Mouse (Mus musculus) cortical plate, adult 2 months (tissue): Measurements from ENCODE around the gene Olfr190. TPM values are rescaled to one million over a fixed set of nuclear protein-coding genes. Genes with fewer than 3 reads are reported as not detected.

ENCODE experiments used
- H3K27ac ChIP-seq: fragments of 200-500 bp; 2 replicates; pipeline ENCODE4 v1.5.1; 2012; ENCODE audit warnings: low read length, control low read depth, inconsistent platforms; ENCODE audit not compliant: insufficient read depth
- H3K4me1 ChIP-seq: fragments of 200-500 bp; 2 replicates; pipeline ENCODE4 v1.6.1; 2011; ENCODE audit warnings: low read length; ENCODE audit not compliant: control insufficient read depth, insufficient read depth
- H3K4me3 ChIP-seq: fragments of 200-500 bp; 2 replicates; pipeline ENCODE4 v1.5.1; 2011; ENCODE audit warnings: mild to moderate bottlenecking, low read length, control low read depth; ENCODE audit not compliant: insufficient read depth
- CTCF ChIP-seq: fragments of 200-500 bp; IDR thresholded peaks from 2 replicates; pipeline ENCODE4 v1.5.1; 2011; ENCODE audit warnings: mild to moderate bottlenecking, control low read depth, low read length; ENCODE audit not compliant: insufficient read depth; ENCODE audit errors: extremely low read depth
- POLR2A ChIP-seq: fragments of 200-500 bp; IDR thresholded peaks from 2 replicates; pipeline ENCODE4 v1.6.1; 2011; ENCODE audit warnings: mild to moderate bottlenecking, low read length, control low read depth; ENCODE audit not compliant: insufficient read depth; ENCODE audit errors: extremely low read depth
- polyA plus RNA-seq: library from polyadenylated mRNA; depleted of rRNA; stranded (reverse); fragments of >200 nt; gene quantifications from 2 replicates; pipeline ENCODE4 v1.2.3, GENCODE M21; 2012; rRNA removed

The Olfr190 gene
- polyA plus RNA-seq, 1 experiment = not detected

GRCm38 (mm10) chr16:59048860-59049259 is 28.9 kb downstream of the Olfr190 start:
- no peak overlapping the region for H3K27ac ChIP-seq
- TF ChIP-seq POLR2A (no peak), CTCF (no peak)
- H3K4me3 ChIP-seq = no peak overlapping the region
- H3K4me1 ChIP-seq = no peaks in the 10 kb centered on the region

GRCm38 (mm10) chr16:59047579-59047978 is 30.2 kb downstream of the Olfr190 start:
- no peaks in the 10 kb centered on the region for H3K4me1 ChIP-seq
- TF ChIP-seq POLR2A (no peak), CTCF (no peak)
- H3K4me3 ChIP-seq = no peak overlapping the region
- H3K27ac ChIP-seq = no peak overlapping the region

- no peak overlapping the region for H3K4me3 ChIP-seq
- TF ChIP-seq CTCF (no peak), POLR2A (no peak)
- H3K27ac ChIP-seq = no peak overlapping the region
- H3K4me1 ChIP-seq = no peaks in the 10 kb centered on the region
Observed at GRCm38 (mm10) chr16:59045835-59046234, 32.0 kb downstream of the Olfr190 start.

- H3K4me3 ChIP-seq = no peak within 1 kb of the TSS
- H3K27ac ChIP-seq = no peak within 1 kb of the TSS
- no peaks in the 10 kb centered on the region for H3K4me1 ChIP-seq
- TF ChIP-seq POLR2A = no peak
- no peak for TF ChIP-seq CTCF
Observed at GRCm38 (mm10) chr16:59039710-59040109, 38.1 kb downstream of the Olfr190 start, which contains the start of gene Olfr187. Gene Olfr187 (minus strand): TSS chr16:59039767.

GRCm38 (mm10) chr16:59030191-59030590 is 47.6 kb downstream of the Olfr190 start, which contains the start of gene Olfr186:
Gene Olfr186 (minus strand): TSS chr16:59030291.
- Histone ChIP-seq H3K4me3 (no peak within 1 kb of the TSS), H3K27ac (no peak within 1 kb of the TSS), H3K4me1 (no peaks in the 10 kb centered on the region)
- no peak for TF ChIP-seq POLR2A
- no peak for TF ChIP-seq CTCF

Other genes with a start within 250 kb of the Olfr190 start
- gene Olfr177, start 203.2 kb downstream of the Olfr190 start, polyA plus RNA-seq = not detected in 2 replicates
- not detected in 2 replicates for gene Olfr178, start 185.9 kb downstream of the Olfr190 start, polyA plus RNA-seq
- not detected in 2 replicates for gene Olfr181, start 149.2 kb downstream of the Olfr190 start, polyA plus RNA-seq
- gene Olfr180, start 148.6 kb downstream of the Olfr190 start, polyA plus RNA-seq = not detected in 2 replicates
- 0.06 TPM in 1 of 2 replicates, not detected in the other for gene Olfr183, start 82.6 kb downstream of the Olfr190 start, polyA plus RNA-seq
- not detected in 2 replicates for gene Olfr186, start 47.7 kb downstream of the Olfr190 start, polyA plus RNA-seq
- gene Olfr187, start 38.2 kb downstream of the Olfr190 start, polyA plus RNA-seq = not detected in 2 replicates
- gene Olfr191, start 11.8 kb upstream of the Olfr190 start, polyA plus RNA-seq = not detected in 2 replicates
- gene Olfr193, start 33.9 kb upstream of the Olfr190 start, polyA plus RNA-seq = not detected in 2 replicates
- gene Olfr194, start 43.1 kb upstream of the Olfr190 start, polyA plus RNA-seq = not detected in 2 replicates
- not detected in 2 replicates for gene Olfr195, start 69.0 kb upstream of the Olfr190 start, polyA plus RNA-seq
- not detected in 2 replicates for gene Olfr196, start 92.4 kb upstream of the Olfr190 start, polyA plus RNA-seq
- gene Olfr198, start 125.5 kb upstream of the Olfr190 start, polyA plus RNA-seq = not detected in 2 replicates
- not detected in 2 replicates for gene Olfr199, start 141.8 kb upstream of the Olfr190 start, polyA plus RNA-seq
- not detected in 2 replicates for gene Olfr201, start 194.6 kb upstream of the Olfr190 start, polyA plus RNA-seq
- not detected in 2 replicates for gene Olfr202, start 208.8 kb upstream of the Olfr190 start, polyA plus RNA-seq
- not detected in 2 replicates for gene Olfr203, start 220.9 kb upstream of the Olfr190 start, polyA plus RNA-seq
- not detected in 2 replicates for gene Olfr204, start 240.2 kb upstream of the Olfr190 start, polyA plus RNA-seq